In genomic region chr2:131142592-131142991, GRCm38 (mm10) we compare ENCODE assay signal across 7 mouse cellular contexts. TPM values are rescaled to one million over a fixed set of nuclear protein-coding genes. Genes with fewer than 3 reads are reported as not detected.
DNase-seq lines count a peak whose midpoint lies in the region; ATAC-seq lines count a peak whose summit lies in the region.

No protein-coding gene starts in this region.

- intact Hi-C loops in left cerebral cortex, postnatal 10 days (cut with DNase I): loop anchor here (5.0 kb wide), 1 partner anchor 45 kb away; no protein-coding TSS in a partner anchor

- DNase-seq in MN1 (ENCODE audit: low spot score): peak; percentile 51
- DNase-seq in c-Kit-negative CD71-positive TER-119-positive erythroid progenitor cells, embryonic 14.5 days (ENCODE audit: low read depth, low spot score): peak; percentile 72
- peak; percentile 86 for DNase-seq in gastrocnemius, adult 18-20 months (ENCODE audit: low spot score)
- DNase-seq in induced T-regulatory cell, adult 2 months (ENCODE audit: low read depth): peak; percentile 62
- DNase-seq in left cerebral cortex, postnatal 10 days (ENCODE audit: extremely low spot score in 1 of 2, low spot score in 2 of 2): peak; percentile 36 to 85
- DNase-seq in skeletal muscle tissue, adult 2 months (ENCODE audit: low read depth, low spot score): peak; percentile 65

- ATAC-seq in megakaryocyte-erythroid progenitor cell, adult 5-6 weeks (replicated peaks; ENCODE audit: low FRiP score, low TSS enrichment, poor library complexity, severe bottlenecking): peak; percentile 89

RNA-seq across cellular contexts. Expression of gene Gm11037, which starts 9.3 kb away (rescaled TPM):
- not detected for total RNA-seq in gastrocnemius, adult 18-20 months (2021)
- total RNA-seq in left cerebral cortex, postnatal 10 days (2021): not detected
- not detected in 2 replicates for total RNA-seq in megakaryocyte-erythroid progenitor cell, adult 5-6 weeks (2014; fragmentation: Nextera tagmentation)
- not detected in 2 replicates for total RNA-seq in megakaryocyte-erythroid progenitor cell, adult 5-6 weeks (2017)

RNA-seq across cellular contexts. Expression of gene Hspa12b, which starts 15.5 kb away (rescaled TPM):
- 10 to 100 TPM in 1 of 2 experiments, 1 to 10 TPM in 1; 8.9 to 14.9 TPM for total RNA-seq in gastrocnemius, adult 18-20 months (2021)
- 10 to 100 TPM in 1 of 2 experiments, 1 to 10 TPM in 1; 9.8 to 11.0 TPM for total RNA-seq in left cerebral cortex, postnatal 10 days (2021)
- 0.44 and 3.9 TPM in 2 replicates for total RNA-seq in megakaryocyte-erythroid progenitor cell, adult 5-6 weeks (2014; fragmentation: Nextera tagmentation)
- 1.3 TPM in 1 of 2 replicates, not detected in the other for total RNA-seq in megakaryocyte-erythroid progenitor cell, adult 5-6 weeks (2017)

RNA-seq across cellular contexts. Expression of gene 1700037H04Rik, which starts 17.3 kb away (rescaled TPM):
- total RNA-seq in gastrocnemius, adult 18-20 months (2021): 1 to 10 TPM; 4.2 to 4.3 TPM
- 10 to 100 TPM; 69.3 to 74.2 TPM for total RNA-seq in left cerebral cortex, postnatal 10 days (2021)
- total RNA-seq in megakaryocyte-erythroid progenitor cell, adult 5-6 weeks (2014; fragmentation: Nextera tagmentation): 92.8 and 94.2 TPM in 2 replicates
- 29.0 and 55.6 TPM in 2 replicates for total RNA-seq in megakaryocyte-erythroid progenitor cell, adult 5-6 weeks (2017)

RNA-seq across cellular contexts. Expression of gene Cenpb, which starts 37.3 kb away (rescaled TPM):
- total RNA-seq in gastrocnemius, adult 18-20 months (2021): 10 to 100 TPM; 67.4 to 72.2 TPM
- total RNA-seq in left cerebral cortex, postnatal 10 days (2021): 10 to 100 TPM; 93.6 to 97.1 TPM
- 8.0 and 8.8 TPM in 2 replicates for total RNA-seq in megakaryocyte-erythroid progenitor cell, adult 5-6 weeks (2014; fragmentation: Nextera tagmentation)
- total RNA-seq in megakaryocyte-erythroid progenitor cell, adult 5-6 weeks (2017): 6.8 and 10.8 TPM in 2 replicates

RNA-seq across cellular contexts. Expression of gene Cdc25b, which starts 44.2 kb away (rescaled TPM):
- under 1 TPM; 0.78 to 0.95 TPM for total RNA-seq in gastrocnemius, adult 18-20 months (2021)
- total RNA-seq in left cerebral cortex, postnatal 10 days (2021): 10 to 100 TPM; 17.0 to 17.2 TPM
- total RNA-seq in megakaryocyte-erythroid progenitor cell, adult 5-6 weeks (2014; fragmentation: Nextera tagmentation): 8.7 and 21.6 TPM in 2 replicates
- total RNA-seq in megakaryocyte-erythroid progenitor cell, adult 5-6 weeks (2017): 5.4 and 19.0 TPM in 2 replicates

Comparison
In these comparisons a context has a peak if more than half of its experiments do, and no peak if none do; other contexts are left out.
1. Peak in every context shown above with its lines: DNase-seq and ATAC-seq.
2. RNA of gene 1700037H04Rik, which starts 17.3 kb away (total RNA-seq): 29.0 to 94.2 TPM in megakaryocyte-erythroid progenitor cell, adult 5-6 weeks and 69.3 to 74.2 TPM in left cerebral cortex, postnatal 10 days; 4.2 to 4.3 TPM in gastrocnemius, adult 18-20 months; every median in the first group is over 4 times any median in the second.